Mouse (Mus musculus): ENCODE results near the gene Rassf4.

GRCm38 (mm10) chr6:116632129-116632528, 41.6 kb downstream of the Rassf4 start:
- TF ChIP-seq GATA1 (IDR thresholded peaks at IDR 0.05; ENCODE audit: low read length) (no peak), TAL1 (IDR thresholded peaks at IDR 0.05; ENCODE audit: low read length) (no peak)

All from erythroblast, embryonic 14.5 days (primary cell).